Mouse (Mus musculus) stomach, embryonic 14.5 days (tissue): Measurements from ENCODE around the gene Kcnma1. TPM values are rescaled to one million over a fixed set of nuclear protein-coding genes. Genes with fewer than 3 reads are reported as not detected.

Experiments
- ATAC-seq: fragments of 200-750 bp; cut with Nextera tagmentation; 2 replicates; pipeline ENCODE4 v1.8.0; 2017; ENCODE audit warnings: low read depth, moderate TSS enrichment; ENCODE audit not compliant: insufficient number of reproducible peaks, insufficient read depth, low FRiP score
- H3K27ac ChIP-seq: fragments of 300-500 bp; sonication (generic); 2 replicates; pipeline ENCODE4 v1.5.1; 2014; ENCODE audit warnings: mild to moderate bottlenecking, low read length, moderate library complexity, mixed read lengths
- H3K27me3 ChIP-seq: fragments of 300-500 bp; sonication (generic); 2 replicates; pipeline ENCODE4 v1.6.1; 2014; ENCODE audit warnings: low read length, control low read depth, mixed read lengths; ENCODE audit not compliant: control insufficient read depth, insufficient read depth
- H3K36me3 ChIP-seq: fragments of 300-500 bp; sonication (generic); 2 replicates; pipeline ENCODE4 v1.6.1; 2014; ENCODE audit warnings: mild to moderate bottlenecking, control low read depth, low read length, moderate library complexity, mixed read lengths; ENCODE audit not compliant: control insufficient read depth, insufficient read depth
- H3K4me1 ChIP-seq: fragments of 300-500 bp; sonication (generic); 2 replicates; pipeline ENCODE4 v1.6.1; 2014; ENCODE audit warnings: low read length, control low read depth, mixed read lengths; ENCODE audit not compliant: control insufficient read depth, insufficient read depth
- H3K4me2 ChIP-seq: fragments of 300-500 bp; sonication (generic); replicated peaks from 2 replicates; pipeline ENCODE4 v1.6.1; 2014; ENCODE audit warnings: low read depth, low read length, control low read depth
- H3K4me3 ChIP-seq: fragments of 300-500 bp; sonication (generic); 2 replicates; pipeline ENCODE4 v1.5.1; 2014; ENCODE audit warnings: low read depth, low read length, control low read depth
- H3K9ac ChIP-seq: fragments of 300-500 bp; sonication (generic); replicated peaks from 2 replicates; pipeline ENCODE4 v1.6.1; 2014; ENCODE audit warnings: low read depth, mild to moderate bottlenecking, control low read depth, low read length, moderate library complexity, mixed read lengths
- H3K9me3 ChIP-seq: fragments of 300-500 bp; sonication (generic); 2 replicates; pipeline ENCODE4 v1.6.1; 2016; ENCODE audit warnings: low read depth, low read length, control low read depth; ENCODE audit not compliant: control insufficient read depth
- WGBS: fragments of 180-500 bp; shearing (Covaris S2); extraction: QIAGEN DNeasy Blood & Tissue Kit; methylation state at CpG from one replicate; pipeline ENCODE4 v1.1.7; 2014; 5-methylcytosine and 5-hydroxymethylcytosine counted together
- polyA plus RNA-seq: library from polyadenylated mRNA; unstranded; fragments of >200 nt; fragmentation: Nextera tagmentation; extraction: Ambion mirVana; gene quantifications from 2 replicates; pipeline ENCODE4 v1.2.1, GENCODE M21; 2014

Kcnma1 gene
- polyA plus RNA-seq, 1 experiment from 2014 or later = 14.4 TPM

DNA sequence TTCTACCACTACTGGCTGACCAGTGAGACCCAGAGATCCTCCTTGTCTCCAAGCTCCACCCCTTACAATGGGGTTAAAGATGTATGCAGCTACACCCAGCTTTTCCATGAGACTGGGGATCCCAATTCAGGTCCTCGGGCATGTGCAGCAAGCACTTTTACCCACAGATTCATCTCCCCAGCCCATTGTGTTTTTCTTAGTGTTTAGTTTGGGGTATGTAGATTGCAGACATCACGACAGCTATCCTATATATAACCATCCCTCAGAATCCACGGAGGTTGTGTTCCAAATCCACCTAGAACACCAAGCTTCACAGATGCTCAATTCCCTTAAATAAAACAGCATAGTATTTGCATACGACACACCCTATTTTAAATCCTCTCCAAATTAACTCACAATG, 6.4 kb upstream of the Kcnma1 start:
- no peaks in the 10 kb centered on the region for H3K27me3 ChIP-seq
- ATAC-seq = no peak
- no peak overlapping the region for H3K4me2 ChIP-seq
- no peak overlapping the region for H3K4me3 ChIP-seq
- no peaks in the 10 kb centered on the region for H3K9me3 ChIP-seq
- 83% methylated on average over 4 of the region's 4 CpGs for WGBS
- H3K27ac ChIP-seq = no peak overlapping the region
- no peaks in the 10 kb centered on the region for H3K4me1 ChIP-seq
- H3K9ac ChIP-seq = no peak overlapping the region
- no peaks in the 10 kb centered on the region for H3K36me3 ChIP-seq

DNA sequence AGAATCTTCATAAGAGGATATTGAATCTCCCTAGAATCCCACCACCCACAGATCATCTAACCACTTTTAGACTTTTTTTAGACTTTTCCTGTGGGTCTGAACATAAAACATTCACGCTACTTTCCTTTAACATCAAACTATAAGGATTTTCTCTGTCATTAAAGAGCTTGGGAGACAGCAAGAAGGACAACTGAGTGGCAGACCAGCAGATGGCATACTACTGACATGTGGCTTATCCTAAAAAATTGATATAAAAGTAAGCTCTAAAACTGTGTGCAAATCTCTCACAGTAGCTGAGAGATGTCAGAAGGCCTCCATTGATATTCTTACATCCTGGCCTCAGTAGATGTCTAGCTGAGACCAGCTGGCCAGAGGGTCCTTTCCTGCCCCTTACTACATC, 4.3 kb downstream of the Kcnma1 start:
- Histone ChIP-seq H3K4me2 (no peak overlapping the region), H3K9me3 (no peaks in the 10 kb centered on the region), H3K4me3 (no peak overlapping the region), H3K27ac (no peak overlapping the region), H3K27me3 (peaks cover 15% of the 10 kb centered on the region; the same call in 1 of the 2 replicates), H3K4me1 (no peaks in the 10 kb centered on the region), H3K9ac (no peak overlapping the region), H3K36me3 (no peaks in the 10 kb centered on the region)
- 78% methylated on average over 1 of the region's 1 CpGs for WGBS
- no peak for ATAC-seq

DNA sequence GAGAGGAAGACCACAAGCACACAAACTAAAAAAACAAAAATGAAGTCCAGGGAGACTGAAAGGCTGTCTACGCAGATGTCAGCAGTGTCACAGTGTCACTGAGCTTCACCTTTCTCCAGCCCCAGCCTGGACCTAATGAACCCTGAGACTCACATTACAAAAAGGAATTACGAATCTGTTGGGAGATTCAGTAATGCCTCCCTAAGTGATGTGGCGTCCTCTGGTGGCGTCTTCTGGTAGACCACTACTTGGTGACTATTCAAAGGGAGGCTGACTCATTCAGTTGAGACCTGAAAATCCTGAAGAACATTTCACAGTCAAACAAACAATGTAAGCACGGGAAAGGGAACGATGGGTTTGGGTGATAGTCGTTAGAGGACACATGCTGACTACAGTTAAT, 6.0 kb downstream of the Kcnma1 start:
- 10% methylated on average over 7 of the region's 7 CpGs for WGBS
- Histone ChIP-seq H3K4me1 (no peaks in the 10 kb centered on the region), H3K36me3 (no peaks in the 10 kb centered on the region), H3K9ac (no peak overlapping the region), H3K4me3 (no peak overlapping the region), H3K4me2 (no peak overlapping the region), H3K9me3 (no peaks in the 10 kb centered on the region), H3K27me3 (peaks cover 26% of the 10 kb centered on the region; the same call in 1 of the 2 replicates), H3K27ac (no peak overlapping the region)
- no peak for ATAC-seq

DNA sequence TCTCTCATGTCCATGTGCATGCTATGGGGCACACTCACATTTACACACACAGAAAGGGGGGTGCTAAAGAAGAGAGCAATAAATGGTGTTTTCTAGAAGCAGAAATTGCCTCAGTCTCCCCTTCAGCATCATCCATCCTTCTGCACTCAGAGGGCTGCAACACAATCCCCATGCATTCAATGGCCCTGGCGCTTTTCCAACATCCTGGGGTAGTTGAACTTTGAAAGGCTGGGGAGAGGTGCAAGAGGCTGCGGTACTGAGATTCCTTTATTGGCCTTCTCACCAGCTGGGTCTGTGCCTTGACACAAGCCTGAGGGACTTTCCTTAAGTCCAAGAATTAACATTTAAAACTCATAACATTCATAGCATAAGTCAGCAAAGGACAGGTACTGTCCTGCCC, 8.0 kb downstream of the Kcnma1 start:
- no peak overlapping the region for H3K27ac ChIP-seq
- ATAC-seq = no peak
- H3K9me3 ChIP-seq = no peaks in the 10 kb centered on the region
- H3K9ac ChIP-seq = no peak overlapping the region
- no peaks in the 10 kb centered on the region for H3K4me1 ChIP-seq
- peaks cover 38% of the 10 kb centered on the region; the same call in 1 of the 2 replicates for H3K27me3 ChIP-seq
- H3K4me2 ChIP-seq = no peak overlapping the region
- no peaks in the 10 kb centered on the region for H3K36me3 ChIP-seq
- 74% methylated on average over 2 of the region's 2 CpGs for WGBS
- no peak overlapping the region for H3K4me3 ChIP-seq

DNA sequence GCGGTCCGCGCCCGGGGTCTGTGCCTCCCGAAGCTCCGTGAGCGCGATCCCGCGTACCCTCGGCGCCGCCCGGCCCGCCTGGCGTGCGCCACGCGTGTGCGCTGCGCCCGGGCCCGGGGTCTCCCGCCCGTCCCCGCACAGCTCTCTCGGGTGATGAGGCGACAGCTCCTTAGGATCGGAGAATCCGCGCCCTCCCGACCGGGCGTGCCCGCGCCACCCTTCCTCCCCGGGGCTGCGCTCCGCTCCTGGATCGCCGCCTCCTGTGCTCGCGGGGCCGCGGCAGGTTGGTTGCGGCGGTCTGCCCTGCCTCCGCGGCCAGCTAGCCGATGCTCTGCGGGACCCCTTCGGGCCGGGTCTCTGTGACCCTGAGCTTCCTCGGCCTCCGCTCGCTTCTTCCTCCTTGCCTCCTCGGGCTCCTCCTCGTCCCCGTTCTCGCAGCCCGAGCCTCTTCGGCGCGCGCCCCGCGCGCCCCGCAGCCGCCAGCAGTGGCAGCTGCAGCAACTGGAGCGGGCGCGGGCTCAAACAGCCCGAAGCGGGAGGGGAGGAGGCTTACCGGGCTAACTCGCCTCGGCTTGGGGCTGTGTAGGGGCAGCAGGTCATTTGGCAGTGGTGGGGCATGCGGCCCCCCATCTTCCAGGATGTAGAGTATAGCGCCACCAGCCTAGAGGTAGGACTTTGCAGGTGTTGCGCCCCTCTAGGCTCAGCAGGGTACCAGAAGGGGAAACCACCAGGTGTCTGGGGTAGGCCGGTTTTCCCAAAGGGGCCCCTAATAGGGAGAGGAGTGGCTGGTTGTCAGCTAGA, 9.6 kb downstream of the Kcnma1 start:
- WGBS = under 1% methylated on average over 75 of the region's 82 CpGs
- H3K27ac ChIP-seq = peak overlapping the region; percentile 45; the same call in 1 of the 2 replicates
- no peaks in the 10 kb centered on the region for H3K9me3 ChIP-seq
- ATAC-seq = peak; percentile 56; the same call in 1 of the 2 replicates
- H3K9ac ChIP-seq = peak overlapping the region; percentile 50
- no peaks in the 10 kb centered on the region for H3K4me1 ChIP-seq
- peak overlapping the region; percentile 68 for H3K4me3 ChIP-seq
- no peaks in the 10 kb centered on the region for H3K36me3 ChIP-seq
- peak overlapping the region; percentile 75 for H3K4me2 ChIP-seq
- peaks cover 38% of the 10 kb centered on the region; the same call in 1 of the 2 replicates for H3K27me3 ChIP-seq

DNA sequence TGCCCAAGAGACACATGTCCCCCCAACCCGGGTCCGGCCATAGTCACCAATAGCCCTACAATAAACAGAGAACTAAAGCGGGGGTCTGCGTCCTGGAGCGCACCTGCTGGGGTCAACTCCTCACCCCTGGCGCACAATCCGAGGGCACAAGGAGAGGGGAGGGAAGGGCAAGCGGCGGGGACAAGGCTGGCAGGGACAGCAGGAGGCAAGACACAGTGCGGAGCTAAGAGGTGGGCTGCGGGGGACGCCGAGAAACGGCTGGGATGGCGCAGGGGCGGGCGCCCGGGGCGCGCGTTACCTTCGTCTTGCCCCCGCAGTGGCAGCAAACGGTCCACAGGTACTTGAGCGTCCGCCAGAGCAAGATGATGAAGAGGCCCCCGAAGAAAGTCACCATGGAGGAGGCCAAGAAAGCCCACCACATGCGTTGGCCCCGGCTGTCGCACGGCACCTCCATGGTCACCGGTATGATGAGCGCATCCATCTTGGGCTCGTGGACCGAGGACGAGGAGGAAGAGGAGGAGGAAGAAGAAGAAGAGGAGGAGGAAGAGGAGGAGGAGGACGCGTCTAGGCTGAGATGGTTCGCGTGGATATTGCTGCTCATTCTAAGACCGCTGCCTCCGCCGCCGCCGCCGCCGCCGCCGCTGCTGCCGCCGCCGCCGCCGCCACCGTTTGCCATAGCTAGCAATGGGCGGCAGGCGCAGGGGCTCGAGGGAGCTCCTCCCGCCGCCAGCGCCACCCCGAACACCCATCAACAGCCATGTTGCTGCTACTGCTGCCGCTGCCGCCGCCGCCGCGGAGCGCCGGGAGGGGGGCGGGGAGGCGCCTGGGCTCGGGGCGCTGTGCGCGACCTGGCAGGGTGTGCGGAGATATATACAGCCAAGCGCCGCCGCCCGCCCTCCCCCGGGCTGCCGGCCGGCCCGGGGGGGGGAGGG, 10.6 kb downstream of the Kcnma1 start:
- Histone ChIP-seq H3K4me2 (peak overlapping the region; percentile 75), H3K9ac (peak overlapping the region; percentile 50), H3K9me3 (no peaks in the 10 kb centered on the region), H3K36me3 (no peaks in the 10 kb centered on the region), H3K27ac (no peak overlapping the region), H3K4me1 (no peaks in the 10 kb centered on the region), H3K4me3 (peak overlapping the region; percentile 68), H3K27me3 (peaks cover 38% of the 10 kb centered on the region; the same call in 1 of the 2 replicates)
- peak; percentile 42; the same call in 1 of the 2 replicates for ATAC-seq
- under 1% methylated on average over 51 of the region's 85 CpGs for WGBS

DNA sequence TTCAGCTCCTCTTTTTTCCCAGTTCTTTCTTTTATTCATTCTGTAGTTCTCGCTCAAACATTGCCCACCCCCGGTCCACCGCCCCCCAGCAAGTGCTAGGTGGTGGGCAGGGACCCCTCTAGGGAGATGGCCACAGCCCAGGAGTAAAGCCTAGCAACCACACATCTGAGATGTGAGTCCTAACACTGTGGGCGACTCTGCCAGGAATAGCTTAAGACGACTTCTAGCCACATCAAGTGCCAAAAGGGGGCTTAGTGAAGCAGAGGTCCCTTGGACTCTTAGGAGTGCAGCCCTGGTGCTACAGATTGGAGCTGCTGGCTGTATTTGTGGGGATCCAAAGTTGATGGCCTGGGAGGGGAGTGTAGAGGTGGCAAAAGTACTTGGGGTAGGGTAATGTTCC, 11.6 kb downstream of the Kcnma1 start:
- no peaks in the 10 kb centered on the region for H3K9me3 ChIP-seq
- H3K27ac ChIP-seq = no peak overlapping the region
- H3K4me2 ChIP-seq = peak overlapping the region; percentile 75; the same call in 1 of the 2 replicates
- H3K27me3 ChIP-seq = peaks cover 38% of the 10 kb centered on the region; the same call in 1 of the 2 replicates
- ATAC-seq = no peak
- H3K4me1 ChIP-seq = no peaks in the 10 kb centered on the region
- H3K4me3 ChIP-seq = peak overlapping the region; percentile 68; the same call in 1 of the 2 replicates
- H3K36me3 ChIP-seq = no peaks in the 10 kb centered on the region
- WGBS = 48% methylated on average over 5 of the region's 5 CpGs
- H3K9ac ChIP-seq = no peak overlapping the region

DNA sequence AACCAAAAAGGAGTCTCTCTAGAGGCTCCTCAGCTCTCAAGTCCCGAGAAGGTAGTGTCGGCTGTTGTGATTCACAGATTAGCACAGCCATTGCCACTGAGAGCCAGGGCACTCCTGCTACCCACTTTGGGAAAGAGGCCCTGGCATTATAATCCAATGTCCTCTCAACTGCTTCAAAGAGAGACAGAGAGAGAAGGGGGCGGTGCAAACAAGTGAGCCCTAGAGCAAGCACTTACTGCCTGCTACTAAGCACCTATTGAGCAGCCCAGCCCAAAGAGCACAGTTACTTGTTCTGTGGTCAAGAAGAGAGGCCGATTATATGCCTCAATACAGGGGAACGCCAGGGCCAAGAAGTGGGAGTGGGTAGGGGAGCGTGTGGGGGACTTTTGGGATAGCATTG, 16.4 kb downstream of the Kcnma1 start:
- H3K9ac ChIP-seq = no peak overlapping the region

More for the DNA sequence above, 16.4 kb downstream of the Kcnma1 start:
- Histone ChIP-seq H3K4me1 (no peaks in the 10 kb centered on the region), H3K27me3 (peaks cover 9% of the 10 kb centered on the region; the same call in 1 of the 2 replicates), H3K27ac (no peak overlapping the region), H3K9me3 (no peaks in the 10 kb centered on the region), H3K36me3 (no peaks in the 10 kb centered on the region), H3K4me3 (no peak overlapping the region), H3K4me2 (no peak overlapping the region)
- 87% methylated on average over 6 of the region's 6 CpGs for WGBS
- no peak for ATAC-seq
